Mouse (Mus musculus): ENCODE results near the gene Tlr8. TPM values are rescaled to one million over a fixed set of nuclear protein-coding genes. Genes with fewer than 3 reads are reported as not detected.

Gene Tlr8
- total RNA-seq, 1 experiment: not detected

DNA sequence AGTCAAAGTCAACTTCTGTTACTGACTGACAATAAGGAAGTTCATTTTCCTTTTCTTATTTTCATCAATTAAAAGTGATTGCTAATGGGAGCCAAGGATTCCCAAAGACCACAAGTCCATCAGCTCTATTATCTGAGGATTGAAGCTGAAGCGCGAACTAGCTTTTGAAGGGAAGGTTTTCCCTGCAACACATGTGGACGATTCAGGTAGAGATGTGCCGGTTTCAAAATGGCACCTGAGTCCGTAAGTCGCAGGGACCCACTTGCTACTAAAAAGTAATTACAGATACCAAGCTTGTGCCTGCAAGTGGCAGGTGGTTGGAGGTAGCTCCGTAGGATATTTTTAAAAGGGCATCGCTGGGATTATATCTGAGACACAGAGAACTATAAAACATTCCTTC, 54.3 kb downstream of the Tlr8 start:
- in situ Hi-C loops (cut with MboI; ENCODE audit: low sequenced_read_pairs in 2 of 2, unreplicated experiment in 2 of 2): no loop called here
- Histone ChIP-seq H3K36me3 (ENCODE audit: control insufficient read depth, insufficient read depth, low read length, poor library complexity, severe bottlenecking) (peaks cover 4% of the 10 kb centered on the region; the same call in 1 of the 2 replicates), H3K9me3 (ENCODE audit: control insufficient read depth, insufficient read depth, low read depth, low read length) (no peaks in the 10 kb centered on the region), H3K9ac (ENCODE audit: insufficient read depth, low read depth, low read length, poor library complexity, severe bottlenecking) (no peak overlapping the region), H3K4me3 (ENCODE audit: insufficient read depth in 1 of 2, low read depth in 1 of 2, low read length in 2 of 2, poor library complexity in 1 of 2, severe bottlenecking in 1 of 2) (peak overlapping the region in 1 of 2 experiments; percentile 90; a peak in 1 of 4 replicates), H3K4me1 (ENCODE audit: control insufficient read depth in 2 of 2, insufficient read depth in 2 of 2, low read length in 2 of 2, poor library complexity in 1 of 2) (peaks cover 0 to 2% of the 10 kb centered on the region in 2 experiments; a peak in 1 of 4 replicates), H3K27ac (ENCODE audit: insufficient read depth, low read depth, low read length, poor library complexity, severe bottlenecking) (peak overlapping the region; percentile 22; the same call in 1 of the 2 replicates)
- no peak for DNase-seq (ENCODE audit: low read depth, low spot score)
- no peak for TF ChIP-seq HCFC1 (IDR thresholded peaks at IDR 0.05; ENCODE audit: borderline replicate concordance, insufficient read depth, low read length)
- TF ChIP-seq ZNF384 (IDR thresholded peaks at IDR 0.05; ENCODE audit: low read depth, low read length): no peak
- no peak for TF ChIP-seq ZC3H11A (IDR thresholded peaks at IDR 0.05; ENCODE audit: borderline replicate concordance, low read depth, low read length)
- no peak for TF ChIP-seq MAFK (IDR thresholded peaks at IDR 0.05; ENCODE audit: insufficient read depth, low read depth, low read length)

DNA sequence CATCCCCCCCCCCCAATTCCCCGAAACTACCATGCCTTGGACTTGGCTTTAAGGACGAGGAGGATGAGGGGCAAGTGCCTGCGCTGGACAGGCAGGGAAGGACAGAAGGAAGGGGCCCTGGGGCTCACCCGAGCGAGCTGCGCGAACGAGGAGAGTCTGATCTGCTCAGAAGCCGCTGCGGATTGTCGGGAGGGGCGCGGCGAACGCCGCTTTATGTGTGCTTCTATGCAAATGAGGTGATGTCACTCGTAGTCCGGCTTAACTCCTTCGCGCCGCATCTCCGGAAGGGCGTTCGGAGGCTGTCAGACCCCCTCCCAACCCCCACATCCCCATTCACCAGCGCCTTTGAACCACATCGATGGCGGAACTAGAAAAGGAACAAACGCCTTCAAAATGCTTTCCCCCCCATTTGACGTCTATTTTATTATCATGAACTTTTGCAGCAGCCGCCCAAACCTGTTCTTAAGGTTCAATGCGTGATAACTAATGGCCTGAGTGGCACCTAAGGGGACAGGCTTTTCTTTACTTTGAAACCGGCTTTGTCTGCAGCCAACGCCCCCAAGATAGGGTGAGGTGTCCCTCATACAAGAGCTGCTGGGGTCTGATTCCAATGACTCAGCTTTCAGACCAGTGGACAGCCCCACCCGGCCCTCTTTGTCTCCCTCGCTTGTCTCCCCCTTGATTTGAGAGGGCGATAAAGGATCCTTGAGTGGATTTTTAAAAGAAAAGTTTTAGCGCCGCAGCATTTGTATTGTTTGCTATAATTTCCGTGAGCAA, 55.0 kb downstream of the Tlr8 start, which contains the start of gene Tmsb4x:
Tmsb4x (minus strand) TSS at position 338 of the 777 bp plus-strand sequence.
- peak within 1 kb of the TSS; percentile 73; the same call in 1 of the 2 replicates for H3K27ac ChIP-seq (ENCODE audit: insufficient read depth, low read depth, low read length, poor library complexity, severe bottlenecking)
- in situ Hi-C loops (cut with MboI; ENCODE audit: low sequenced_read_pairs in 2 of 2, unreplicated experiment in 2 of 2): no loop called here
- peaks cover 0 to 2% of the 10 kb centered on the region in 2 experiments; a peak in 1 of 4 replicates for H3K4me1 ChIP-seq (ENCODE audit: control insufficient read depth in 2 of 2, insufficient read depth in 2 of 2, low read length in 2 of 2, poor library complexity in 1 of 2)
- no peak for DNase-seq (ENCODE audit: low read depth, low spot score)
- TF ChIP-seq ZC3H11A (IDR thresholded peaks at IDR 0.05; ENCODE audit: borderline replicate concordance, low read depth, low read length) (no peak), MAFK (IDR thresholded peaks at IDR 0.05; ENCODE audit: insufficient read depth, low read depth, low read length) (peak; percentile 59; the same call in 1 of the 2 replicates)
- H3K9me3 ChIP-seq (ENCODE audit: control insufficient read depth, insufficient read depth, low read depth, low read length): no peaks in the 10 kb centered on the region
- H3K36me3 ChIP-seq (ENCODE audit: control insufficient read depth, insufficient read depth, low read length, poor library complexity, severe bottlenecking): peaks cover 4% of the 10 kb centered on the region; the same call in 1 of the 2 replicates
- H3K9ac ChIP-seq (ENCODE audit: insufficient read depth, low read depth, low read length, poor library complexity, severe bottlenecking): peak within 1 kb of the TSS; percentile 75
- peak within 1 kb of the TSS; percentile 77 to 90 for H3K4me3 ChIP-seq (ENCODE audit: insufficient read depth in 1 of 2, low read depth in 1 of 2, low read length in 2 of 2, poor library complexity in 1 of 2, severe bottlenecking in 1 of 2)

DNA sequence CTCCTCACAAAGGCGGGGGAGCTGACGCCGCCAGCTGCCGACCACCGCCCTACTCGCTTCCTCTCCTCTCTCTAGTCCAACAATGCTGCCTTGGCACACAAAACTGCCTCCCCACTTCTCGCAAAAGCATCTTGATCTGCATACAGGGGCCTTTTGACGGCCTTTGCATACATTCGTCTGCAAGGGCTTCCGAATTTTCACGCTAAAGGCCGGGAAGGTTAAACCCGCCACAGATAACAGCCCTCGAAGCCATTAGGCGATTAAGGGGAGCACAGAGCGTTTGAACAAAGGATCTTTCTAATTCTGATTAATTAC, 55.7 kb downstream of the Tlr8 start:
- H3K4me1 ChIP-seq (ENCODE audit: control insufficient read depth in 2 of 2, insufficient read depth in 2 of 2, low read length in 2 of 2, poor library complexity in 1 of 2): peaks cover 0 to 2% of the 10 kb centered on the region in 2 experiments; a peak in 1 of 4 replicates
- peaks cover 4% of the 10 kb centered on the region; the same call in 1 of the 2 replicates for H3K36me3 ChIP-seq (ENCODE audit: control insufficient read depth, insufficient read depth, low read length, poor library complexity, severe bottlenecking)
- H3K4me3 ChIP-seq (ENCODE audit: insufficient read depth in 1 of 2, low read depth in 1 of 2, low read length in 2 of 2, poor library complexity in 1 of 2, severe bottlenecking in 1 of 2): peak overlapping the region; percentile 77 to 90
- in situ Hi-C loops (cut with MboI; ENCODE audit: low sequenced_read_pairs in 2 of 2, unreplicated experiment in 2 of 2): no loop called here
- no peak for TF ChIP-seq ZNF384 (IDR thresholded peaks at IDR 0.05; ENCODE audit: low read depth, low read length)
- TF ChIP-seq ZC3H11A (IDR thresholded peaks at IDR 0.05; ENCODE audit: borderline replicate concordance, low read depth, low read length): no peak
- no peak for TF ChIP-seq CHD2 (IDR thresholded peaks at IDR 0.05; ENCODE audit: low read depth, low read length)
- TF ChIP-seq HCFC1 (IDR thresholded peaks at IDR 0.05; ENCODE audit: borderline replicate concordance, insufficient read depth, low read length): no peak
- no peak for TF ChIP-seq MAFK (IDR thresholded peaks at IDR 0.05; ENCODE audit: insufficient read depth, low read depth, low read length)
- H3K9me3 ChIP-seq (ENCODE audit: control insufficient read depth, insufficient read depth, low read depth, low read length): no peaks in the 10 kb centered on the region
- peak overlapping the region; percentile 75 for H3K9ac ChIP-seq (ENCODE audit: insufficient read depth, low read depth, low read length, poor library complexity, severe bottlenecking)
- no peak for DNase-seq (ENCODE audit: low read depth, low spot score)
- H3K27ac ChIP-seq (ENCODE audit: insufficient read depth, low read depth, low read length, poor library complexity, severe bottlenecking): peak overlapping the region; percentile 73; the same call in 1 of the 2 replicates

DNA sequence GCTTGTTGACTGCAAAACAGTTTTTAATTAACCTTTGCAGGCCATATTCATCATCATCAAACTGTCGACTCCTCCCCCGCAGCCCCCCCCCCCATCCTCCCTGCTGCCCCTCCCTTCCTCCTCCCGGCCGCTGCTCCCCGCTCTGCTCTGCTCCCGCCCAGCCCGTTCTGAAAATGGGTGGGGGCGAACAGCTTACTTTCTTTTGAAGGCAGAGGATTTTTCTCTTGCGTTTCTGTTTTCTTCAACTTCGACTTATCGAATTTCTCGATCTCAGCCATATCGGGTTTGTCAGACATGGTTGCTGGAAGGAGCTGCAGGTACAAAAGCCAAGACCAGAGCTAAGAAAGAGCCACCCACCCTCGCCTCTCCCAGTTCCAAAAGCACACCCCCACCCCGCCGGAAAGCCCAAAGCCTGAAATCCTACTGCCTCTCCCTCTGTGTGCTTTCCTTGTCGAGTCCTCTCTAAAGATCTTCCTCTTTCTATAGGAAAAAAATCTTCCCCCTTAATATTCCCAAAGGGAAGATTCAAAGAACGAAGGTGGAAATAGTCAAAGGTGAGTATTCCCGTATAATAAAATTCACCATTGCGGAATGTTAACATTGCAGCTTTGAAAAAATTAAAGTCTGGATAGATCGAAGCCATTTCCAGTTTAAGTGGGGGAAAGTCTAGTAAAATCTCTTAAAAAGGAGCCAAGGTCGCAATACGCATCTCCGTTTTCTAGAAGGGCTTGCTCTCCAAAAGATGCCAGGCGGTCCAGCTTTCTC, 56.2 kb downstream of the Tlr8 start:
- TF ChIP-seq CHD2 (IDR thresholded peaks at IDR 0.05; ENCODE audit: low read depth, low read length): no peak
- TF ChIP-seq HCFC1 (IDR thresholded peaks at IDR 0.05; ENCODE audit: borderline replicate concordance, insufficient read depth, low read length): no peak
- no peak for TF ChIP-seq ZNF384 (IDR thresholded peaks at IDR 0.05; ENCODE audit: low read depth, low read length)
- no peak for TF ChIP-seq ZC3H11A (IDR thresholded peaks at IDR 0.05; ENCODE audit: borderline replicate concordance, low read depth, low read length)
- in situ Hi-C loops (cut with MboI; ENCODE audit: low sequenced_read_pairs in 2 of 2, unreplicated experiment in 2 of 2): no loop called here
- Histone ChIP-seq H3K36me3 (ENCODE audit: control insufficient read depth, insufficient read depth, low read length, poor library complexity, severe bottlenecking) (peaks cover 4% of the 10 kb centered on the region; the same call in 1 of the 2 replicates), H3K27ac (ENCODE audit: insufficient read depth, low read depth, low read length, poor library complexity, severe bottlenecking) (peak overlapping the region; percentile 28; the same call in 1 of the 2 replicates), H3K4me1 (ENCODE audit: control insufficient read depth in 2 of 2, insufficient read depth in 2 of 2, low read length in 2 of 2, poor library complexity in 1 of 2) (peaks cover 0 to 2% of the 10 kb centered on the region in 2 experiments; a peak in 1 of 4 replicates), H3K4me3 (ENCODE audit: insufficient read depth in 1 of 2, low read depth in 1 of 2, low read length in 2 of 2, poor library complexity in 1 of 2, severe bottlenecking in 1 of 2) (peak overlapping the region; percentile 77 to 90), H3K9me3 (ENCODE audit: control insufficient read depth, insufficient read depth, low read depth, low read length) (no peaks in the 10 kb centered on the region), H3K9ac (ENCODE audit: insufficient read depth, low read depth, low read length, poor library complexity, severe bottlenecking) (peak overlapping the region; percentile 75)
- DNase-seq (ENCODE audit: low read depth, low spot score): no peak

Data from ES-E14 (cell line).